Mouse (Mus musculus) layer of hippocampus, adult 18-20 months (tissue): ENCODE measurements at regions not wholly inside any gene's neighbourhood (a gene's known extent, or its start where the extent isn't known, plus 50 kb on each side); places are given as distances from the start of the nearest gene placed in this dataset.

ENCODE experiments used
- DNase-seq, 2 experiments: peaks; one replicate each; pipeline ENCODE4 v3.0.0; 2022; ENCODE audit warnings: low spot score in 2 of 2

GRCm38 (mm10) chr19:55985518-55985917 is 243.9 kb downstream of the Tcf7l2 start:
- peak; percentile 29 to 68 for DNase-seq

DNA sequence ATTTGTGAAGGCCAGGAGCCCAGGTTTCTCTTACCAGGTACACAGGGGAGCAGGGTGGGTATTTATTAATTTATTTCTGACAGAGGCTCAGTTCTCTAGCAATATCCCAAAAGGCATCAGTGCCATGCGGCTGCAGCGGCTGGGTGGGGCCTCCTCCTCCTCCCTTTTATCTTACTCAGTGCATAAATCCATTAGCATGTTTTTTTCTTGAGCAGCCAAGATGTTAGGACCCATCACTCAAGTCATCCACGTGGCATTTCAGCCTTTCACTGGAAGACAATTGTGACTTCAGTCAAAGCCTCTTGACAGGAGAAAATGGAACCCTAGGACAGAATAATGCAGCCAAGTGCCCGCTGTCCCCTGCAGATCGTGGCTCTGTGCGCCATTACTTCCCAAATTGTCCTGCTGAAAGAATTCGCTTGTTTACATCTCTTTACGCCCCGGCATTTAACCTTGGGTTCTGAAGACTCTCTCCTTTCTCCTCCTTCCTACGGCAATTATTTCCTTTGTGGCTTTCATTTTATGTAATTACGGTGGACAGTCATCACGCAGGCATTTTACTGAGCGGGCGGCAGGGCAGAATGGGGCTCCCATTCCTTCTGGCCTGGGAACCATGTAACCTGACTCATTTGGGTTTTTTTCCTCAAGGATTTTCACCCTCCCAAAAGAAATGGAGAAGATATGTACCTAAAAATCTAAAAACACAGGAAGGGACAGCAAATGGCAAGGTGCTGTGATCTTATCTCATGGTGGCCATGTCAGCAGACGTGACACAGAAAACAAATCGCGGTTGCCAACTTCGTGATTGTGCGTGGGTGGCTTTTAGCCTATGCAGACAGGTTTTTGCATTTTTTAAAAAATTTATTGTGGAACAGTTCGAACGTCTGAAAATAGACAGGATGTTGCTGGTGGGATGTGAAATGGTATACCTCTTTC is 250.4 kb downstream of the Tcf7l2 start:
- peak in 1 of 2 experiments; percentile 63 for DNase-seq

GRCm38 (mm10) chr19:55992727-55993066 is 251.1 kb downstream of the Tcf7l2 start:
- DNase-seq, result peak in 1 of 2 experiments; percentile 52

GRCm38 (mm10) chr19:55995721-55996120 is 254.1 kb downstream of the Tcf7l2 start:
- DNase-seq, result no peak

- no peak for DNase-seq
Measured at GRCm38 (mm10) chr19:55998454-55999180, 257.0 kb downstream of the Tcf7l2 start.

DNA sequence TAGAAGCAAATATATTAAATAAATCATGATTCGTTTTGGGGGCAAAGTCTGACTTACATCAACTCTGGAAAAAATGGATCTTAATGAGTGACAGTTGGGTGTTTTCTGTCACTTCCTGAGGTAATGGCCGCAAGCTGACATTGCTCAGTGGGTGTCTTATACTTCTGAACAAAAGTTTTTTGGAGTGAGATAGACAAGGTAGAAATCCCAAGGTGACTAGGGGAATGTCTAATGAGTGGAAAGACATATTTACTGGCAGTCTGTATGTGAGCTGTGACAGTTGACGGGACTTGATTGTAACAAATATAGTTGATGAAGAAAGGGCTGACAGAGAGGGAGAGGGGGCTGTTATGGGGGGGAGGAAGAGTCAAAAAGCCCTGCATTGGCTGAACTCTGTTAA is 257.8 kb downstream of the Tcf7l2 start:
- no peak for DNase-seq

- no peak for DNase-seq
Measured at GRCm38 (mm10) chr19:56001428-56001827, 259.8 kb downstream of the Tcf7l2 start.

- DNase-seq, result no peak
Measured at GRCm38 (mm10) chr19:56005886-56006285, 264.3 kb downstream of the Tcf7l2 start.

- DNase-seq, result no peak
Measured at GRCm38 (mm10) chr19:56007433-56007832, 265.8 kb downstream of the Tcf7l2 start.

- no peak for DNase-seq
Measured at GRCm38 (mm10) chr19:56010766-56011165, 269.1 kb downstream of the Tcf7l2 start.

- no peak for DNase-seq
Measured at GRCm38 (mm10) chr19:56011292-56011691, 269.7 kb downstream of the Tcf7l2 start.

- no peak for DNase-seq
Measured at GRCm38 (mm10) chr19:56016548-56017346, 270.2 kb upstream of the Habp2 start.

DNA sequence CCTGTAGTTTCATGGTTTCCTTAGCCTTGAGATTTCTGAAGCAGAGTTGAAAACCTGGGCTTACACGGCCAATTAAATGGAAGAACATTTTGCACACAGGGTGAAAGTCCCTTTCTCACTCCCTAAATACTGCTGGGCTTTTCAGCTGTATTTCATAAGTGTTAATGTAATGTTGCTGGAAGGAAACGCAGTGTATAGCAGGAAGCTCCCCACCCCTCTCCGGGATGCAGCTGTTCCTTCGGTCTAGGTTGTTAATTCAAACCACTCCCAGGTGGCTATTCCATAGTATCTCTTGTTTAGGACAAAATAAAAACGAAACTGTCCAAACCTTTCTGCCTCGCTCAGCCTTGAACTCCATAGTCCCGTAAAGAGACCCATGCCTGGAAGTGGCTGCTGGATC is 269.4 kb upstream of the Habp2 start:
- no peak for DNase-seq

DNA sequence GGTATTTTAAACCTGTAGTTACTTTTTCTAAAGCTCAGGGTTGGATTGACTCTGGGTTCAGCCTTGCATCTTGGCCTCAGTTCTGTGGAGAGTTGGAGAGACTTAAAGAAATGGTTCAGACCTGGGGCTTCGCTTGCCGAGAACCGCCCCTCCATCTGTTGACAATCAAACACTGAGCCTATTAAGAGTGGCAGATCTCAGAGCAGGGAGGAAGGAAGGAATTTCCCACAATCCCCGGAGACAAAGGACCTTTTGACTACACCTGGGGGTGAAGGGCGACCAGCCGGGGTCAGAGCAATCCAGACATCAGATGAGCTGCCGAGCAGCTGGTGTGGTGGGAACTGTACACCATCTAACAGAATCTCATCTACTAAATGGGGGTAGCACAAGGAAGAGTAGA is 267.8 kb upstream of the Habp2 start:
- no peak for DNase-seq

GRCm38 (mm10) chr19:56022348-56022747 is 264.6 kb upstream of the Habp2 start:
- DNase-seq, result no peak

DNA sequence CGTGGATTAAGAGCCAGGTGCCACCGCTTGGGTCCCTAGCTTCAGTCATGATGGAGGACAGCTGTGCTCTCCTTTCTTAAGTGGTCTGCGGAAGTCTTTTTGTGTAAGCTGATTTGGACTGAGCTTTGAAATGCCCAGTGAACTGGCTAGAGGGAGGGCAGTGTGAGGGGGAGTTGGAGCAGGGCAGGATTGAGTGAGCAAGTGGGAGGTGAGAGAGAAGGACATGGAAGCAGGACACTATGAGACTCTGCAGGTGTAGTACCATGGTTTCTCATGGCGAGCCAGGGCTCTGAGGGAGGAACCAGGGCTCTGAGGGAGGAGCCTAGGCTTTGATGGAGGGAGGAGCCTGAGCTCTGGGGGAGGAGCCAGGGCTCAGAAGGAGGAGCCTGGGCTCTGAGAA is 262.3 kb upstream of the Habp2 start:
- DNase-seq, result no peak

GRCm38 (mm10) chr19:56029428-56030281 is 257.3 kb upstream of the Habp2 start:
- DNase-seq, result peak; percentile 54 to 66

DNA sequence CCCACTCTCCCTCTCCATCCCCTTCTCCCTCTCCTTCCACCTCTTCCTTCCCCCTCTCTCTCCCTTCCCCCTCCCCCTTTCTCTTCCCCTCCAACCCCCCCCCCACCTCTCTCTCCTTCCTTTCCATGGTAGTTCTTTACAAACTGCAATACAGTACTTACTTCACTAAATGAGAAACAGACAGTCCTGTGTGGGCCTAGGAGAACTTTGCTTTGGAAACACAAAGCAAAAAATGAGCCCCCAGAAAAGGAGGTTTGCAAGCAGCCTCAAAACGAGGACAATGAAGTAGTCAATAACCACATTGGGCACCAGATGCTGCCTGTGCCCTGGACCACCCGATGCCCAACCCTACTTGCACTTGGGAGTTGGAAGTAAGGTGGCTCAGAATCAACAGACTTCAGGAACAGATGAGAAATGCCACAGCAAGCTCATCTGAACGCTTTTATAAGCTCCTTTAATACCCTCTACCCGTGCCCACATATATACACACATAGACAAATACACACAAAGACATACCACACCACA is 256.5 kb upstream of the Habp2 start:
- DNase-seq, result no peak

- no peak for DNase-seq
Measured at GRCm38 (mm10) chr19:56034552-56034951, 252.4 kb upstream of the Habp2 start.

GRCm38 (mm10) chr19:56037584-56037983 is 249.4 kb upstream of the Habp2 start:
- no peak for DNase-seq
